Comparison of ENCODE assay signal across 7 mouse cellular contexts in the genomic region with DNA sequence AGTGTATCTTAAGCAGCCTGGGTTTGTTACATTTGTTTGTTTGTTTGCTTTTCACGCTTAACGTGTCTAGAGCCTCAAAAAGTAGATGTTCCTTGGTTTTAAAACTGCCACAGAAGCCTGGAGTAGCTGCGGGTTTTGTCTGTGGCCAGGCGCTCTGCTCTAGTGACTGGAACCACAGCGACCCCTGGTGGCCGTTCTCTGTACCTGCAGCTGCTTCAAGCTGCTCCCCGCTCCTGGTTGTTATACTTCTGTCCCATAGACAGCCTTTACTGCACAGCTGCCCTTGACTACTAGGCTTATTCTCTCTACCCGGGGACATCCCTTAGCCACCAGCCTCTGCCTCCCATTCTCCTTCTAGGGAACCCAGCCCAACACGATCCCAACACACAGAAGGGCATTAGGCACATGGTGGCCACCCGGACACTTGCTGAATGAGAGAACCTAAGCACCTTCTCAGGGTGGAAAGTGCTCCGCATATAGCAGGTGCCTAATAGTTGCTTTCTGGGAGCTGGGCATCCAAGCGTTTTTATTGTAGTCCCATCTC.
DNase-seq lines count a peak whose midpoint lies in the region; ATAC-seq and TF ChIP-seq lines count a peak whose summit lies in the region.

No protein-coding gene starts in this region.

- peak; percentile 88 for TF ChIP-seq CTCF in small intestine, adult 2 months (IDR thresholded peaks at IDR 0.05; ENCODE audit: extremely low read depth, insufficient read length, insufficient replicate concordance, low read depth, low read length)

- ATAC-seq in granulocyte monocyte progenitor cell, adult 5-6 weeks (replicated peaks; ENCODE audit: poor library complexity, severe bottlenecking): peak; percentile 34

- H3K27me3 ChIP-seq in small intestine, adult 2 months (ENCODE audit: control insufficient read depth, insufficient read depth, low read length): no peaks in the 10 kb centered on the region

- H3K4me1 ChIP-seq in small intestine, adult 2 months (ENCODE audit: control insufficient read depth, insufficient read depth, insufficient read length, low read length): no peaks in the 10 kb centered on the region

- no peak overlapping the region for H3K4me3 ChIP-seq in small intestine, adult 2 months (ENCODE audit: low read depth, low read length)

- no peaks in the 10 kb centered on the region for H3K36me3 ChIP-seq in small intestine, adult 2 months (ENCODE audit: control insufficient read depth, insufficient read depth, low read length)

- DNase-seq in CD8-positive naive resting alpha-beta T cell, adult 2 months (ENCODE audit: low read depth in 2 of 2, low spot score in 2 of 2): peak; percentile 59 to 60
- peak; percentile 76 for DNase-seq in Muller cell, postnatal 12 days (ENCODE audit: inconsistent ontology term)
- peak; percentile 77 to 86 for DNase-seq in cerebellum, postnatal 25 days
- peak; percentile 73 for DNase-seq in layer of hippocampus, adult 9-11 months
- DNase-seq in lung, postnatal 4 days: peak; percentile 71 to 79

- TF ChIP-seq POLR2A in small intestine, adult 2 months (IDR thresholded peaks at IDR 0.05; ENCODE audit: low read depth, low read length): no peak

- 17% methylated on average over 12 of the region's 12 CpGs for WGBS in small intestine, adult 2 months

- H3K27ac ChIP-seq in small intestine, adult 2 months (ENCODE audit: insufficient read depth, low read depth, low read length): no peak overlapping the region
